Mouse (Mus musculus): Measurements from ENCODE around the gene Ces1d. TPM values are rescaled to one million over a fixed set of nuclear protein-coding genes. Genes with fewer than 3 reads are reported as not detected.

Ces1d gene
- polyA plus RNA-seq, 1 experiment from 2014 or later: 0.10 TPM

GRCm38 (mm10) chr8:93131233-93131980, 66.2 kb downstream of the Ces1d start, which contains the start of gene Ces1c:
Ces1c (minus strand) TSS chr8:93131283.
- no peak within 1 kb of the TSS for H3K27ac ChIP-seq (replicated peaks)
- WGBS: 87% methylated on average over 3 of the region's 3 CpGs
- H3K27me3 ChIP-seq: no peaks in the 10 kb centered on the region
- no peaks in the 10 kb centered on the region for H3K9me3 ChIP-seq
- no peak within 1 kb of the TSS for H3K9ac ChIP-seq
- no peaks in the 10 kb centered on the region for H3K36me3 ChIP-seq
- H3K4me2 ChIP-seq: no peak within 1 kb of the TSS
- ATAC-seq (ENCODE audit: low FRiP score, low read depth): no peak
- H3K4me3 ChIP-seq: no peak within 1 kb of the TSS
- no peaks in the 10 kb centered on the region for H3K4me1 ChIP-seq (replicated peaks)

DNA sequence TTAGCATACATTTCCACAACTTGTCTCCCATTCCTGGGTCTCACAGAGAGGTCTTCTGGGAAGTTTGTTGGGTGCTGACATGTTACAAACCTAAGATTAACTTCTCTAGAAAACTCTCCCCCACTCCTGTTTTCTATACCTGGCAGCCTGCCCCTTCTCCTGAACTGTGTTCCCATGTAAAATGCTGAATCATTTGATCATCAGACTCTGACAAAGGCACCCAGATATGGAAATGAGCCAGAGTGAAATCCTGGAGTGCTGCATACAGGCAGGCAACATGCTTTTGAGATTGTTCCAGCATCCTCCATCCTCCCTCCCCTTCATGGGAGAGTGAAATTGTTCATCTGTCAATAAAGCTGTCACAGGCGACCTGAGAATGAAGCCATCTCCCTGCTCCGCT, 71.2 kb downstream of the Ces1d start:
- no peaks in the 10 kb centered on the region for H3K9me3 ChIP-seq

GRCm38 (mm10) chr8:93122005-93122404, 75.6 kb downstream of the Ces1d start:
- H3K27me3 ChIP-seq: no peaks in the 10 kb centered on the region
- no peaks in the 10 kb centered on the region for H3K9me3 ChIP-seq
- 96% methylated on average over 1 of the region's 1 CpGs for WGBS
- H3K4me3 ChIP-seq: no peak overlapping the region
- ATAC-seq (ENCODE audit: low FRiP score, low read depth): no peak
- no peak overlapping the region for H3K4me2 ChIP-seq
- H3K27ac ChIP-seq (replicated peaks): no peak overlapping the region
- no peaks in the 10 kb centered on the region for H3K4me1 ChIP-seq (replicated peaks)
- no peak overlapping the region for H3K9ac ChIP-seq
- H3K36me3 ChIP-seq: no peaks in the 10 kb centered on the region

More for the DNA sequence above, 71.2 kb downstream of the Ces1d start:
- H3K9ac ChIP-seq: no peak overlapping the region
- ATAC-seq (ENCODE audit: low FRiP score, low read depth): no peak
- WGBS: 82% methylated on average over 2 of the region's 2 CpGs
- no peak overlapping the region for H3K4me3 ChIP-seq
- no peaks in the 10 kb centered on the region for H3K4me1 ChIP-seq (replicated peaks)
- no peaks in the 10 kb centered on the region for H3K36me3 ChIP-seq
- H3K27ac ChIP-seq (replicated peaks): no peak overlapping the region
- H3K4me2 ChIP-seq: no peak overlapping the region
- no peaks in the 10 kb centered on the region for H3K27me3 ChIP-seq

Other genes starting within 250 kb of the Ces1d start
- 4.5 and 6.8 TPM in 2 replicates for gene Slc6a2, start 237.8 kb downstream of the Ces1d start, polyA plus RNA-seq (2015; fragmentation: Nextera tagmentation; extraction: Ambion mirVana)
- not detected in 2 replicates for gene Ces1a, start 149.6 kb downstream of the Ces1d start, polyA plus RNA-seq (2015; fragmentation: Nextera tagmentation; extraction: Ambion mirVana)
- not detected in 2 replicates for gene Ces1b, start 117.8 kb downstream of the Ces1d start, polyA plus RNA-seq (2015; fragmentation: Nextera tagmentation; extraction: Ambion mirVana)
- gene Ces1c, start 66.6 kb downstream of the Ces1d start, polyA plus RNA-seq (2015; fragmentation: Nextera tagmentation; extraction: Ambion mirVana): not detected in 2 replicates
- not detected in 2 replicates for gene Ces1e, start 31.8 kb upstream of the Ces1d start, polyA plus RNA-seq (2015; fragmentation: Nextera tagmentation; extraction: Ambion mirVana)
- gene Ces1f, start 81.9 kb upstream of the Ces1d start, polyA plus RNA-seq (2015; fragmentation: Nextera tagmentation; extraction: Ambion mirVana): not detected in 2 replicates
- not detected in 2 replicates for gene Ces1g, start 139.5 kb upstream of the Ces1d start, polyA plus RNA-seq (2015; fragmentation: Nextera tagmentation; extraction: Ambion mirVana)
- gene Ces1h, start 181.9 kb upstream of the Ces1d start, polyA plus RNA-seq (2015; fragmentation: Nextera tagmentation; extraction: Ambion mirVana): not detected in 2 replicates